Mouse (Mus musculus) left cerebral cortex, postnatal 4 days (tissue): ENCODE data around the gene Rex1bd. TPM values are rescaled to one million over a fixed set of nuclear protein-coding genes. Genes with fewer than 3 reads are reported as not detected.

Experiments
- DNase-seq: peaks from one replicate; pipeline ENCODE4 v3.0.0-alpha.2; 2022
- intact Hi-C: fragments of 180-260 bp; cut with DNase I; formaldehyde crosslinking; loops from one replicate; pipeline ENCODE4 v1.15.1; 2025
- total RNA-seq, 2 experiments: library from RNA; stranded (reverse); gene quantifications; 2 replicates each; pipeline ENCODE4 v1.2.3; 2021

Rex1bd gene
- total RNA-seq, 2 experiments from 2014 or later, result 109 to 116 TPM

- peak; percentile 66 for DNase-seq
- intact Hi-C loops, result loop anchor here (5.0 kb wide), 2 partner anchors 121 to 171 kb away; no protein-coding TSS in a partner anchor
These were observed 3.3 kb downstream of the Rex1bd start for GRCm38 (mm10) chr8:70503062-70503750.

- no peak for DNase-seq
- intact Hi-C loops, result loop anchor here (5.0 kb wide), 2 partner anchors 120 to 170 kb away; no protein-coding TSS in a partner anchor
These were observed 4.0 kb downstream of the Rex1bd start for GRCm38 (mm10) chr8:70502540-70502939.

GRCm38 (mm10) chr8:70501820-70502529 is 4.6 kb downstream of the Rex1bd start:
- intact Hi-C loops, result loop anchor here (5.0 kb wide), 2 partner anchors 120 to 170 kb away; no protein-coding TSS in a partner anchor
- peak; percentile 87 for DNase-seq

GRCm38 (mm10) chr8:70500386-70501301 is 5.9 kb downstream of the Rex1bd start:
- no peak for DNase-seq
- intact Hi-C loops, result loop anchor here (5.0 kb wide), 2 partner anchors 118 to 168 kb away; no protein-coding TSS in a partner anchor

GRCm38 (mm10) chr8:70495771-70496062 is 10.8 kb downstream of the Rex1bd start:
- no peak for DNase-seq
- intact Hi-C loops, result no loop called here

- no peak for DNase-seq
- intact Hi-C loops, result no loop called here
These were observed 11.4 kb downstream of the Rex1bd start for GRCm38 (mm10) chr8:70495001-70495770.

GRCm38 (mm10) chr8:70494416-70494945 is 12.1 kb downstream of the Rex1bd start:
- no peak for DNase-seq
- intact Hi-C loops, result no loop called here

- intact Hi-C loops, result no loop called here
These were observed 12.7 kb downstream of the Rex1bd start for GRCm38 (mm10) chr8:70493692-70494415.

GRCm38 (mm10) chr8:70492664-70493640 is 13.6 kb downstream of the Rex1bd start, which contains the start of gene Crlf1:
Crlf1 (plus strand) TSS chr8:70493158.
- intact Hi-C loops, result no loop called here
- DNase-seq, result no peak

More at GRCm38 (mm10) chr8:70493692-70494415, 12.7 kb downstream of the Rex1bd start:
- no peak for DNase-seq

- no peak for DNase-seq
- intact Hi-C loops, result no loop called here
These were observed 15.6 kb downstream of the Rex1bd start for GRCm38 (mm10) chr8:70490880-70491495.

GRCm38 (mm10) chr8:70490061-70490879 is 16.3 kb downstream of the Rex1bd start:
- intact Hi-C loops, result no loop called here
- no peak for DNase-seq

GRCm38 (mm10) chr8:70489576-70489975 is 17.0 kb downstream of the Rex1bd start:
- intact Hi-C loops, result no loop called here
- DNase-seq, result no peak

- no peak for DNase-seq
- intact Hi-C loops, result no loop called here
These were observed 17.6 kb downstream of the Rex1bd start for GRCm38 (mm10) chr8:70488931-70489470.

- intact Hi-C loops, result no loop called here
These were observed 18.4 kb downstream of the Rex1bd start for GRCm38 (mm10) chr8:70487993-70488796.

GRCm38 (mm10) chr8:70486941-70487520 is 19.5 kb downstream of the Rex1bd start, which contains the start of gene Tmem59l:
Tmem59l (minus strand) TSS chr8:70487358.
- intact Hi-C loops, result no loop called here
- no peak for DNase-seq

More at GRCm38 (mm10) chr8:70487993-70488796, 18.4 kb downstream of the Rex1bd start:
- DNase-seq, result no peak
